Mouse (Mus musculus): Measurements from ENCODE around the gene Vmn2r42. TPM values are rescaled to one million over a fixed set of nuclear protein-coding genes. Genes with fewer than 3 reads are reported as not detected.
"Not testable (repeated sequence)": the region's sequence is repeated elsewhere in the genome, so short reads cannot be mapped to it uniquely, and the experiment has no call there.

The Vmn2r42 gene
- polyA plus RNA-seq (2012; rRNA removed): not detected in 2 replicates

DNA sequence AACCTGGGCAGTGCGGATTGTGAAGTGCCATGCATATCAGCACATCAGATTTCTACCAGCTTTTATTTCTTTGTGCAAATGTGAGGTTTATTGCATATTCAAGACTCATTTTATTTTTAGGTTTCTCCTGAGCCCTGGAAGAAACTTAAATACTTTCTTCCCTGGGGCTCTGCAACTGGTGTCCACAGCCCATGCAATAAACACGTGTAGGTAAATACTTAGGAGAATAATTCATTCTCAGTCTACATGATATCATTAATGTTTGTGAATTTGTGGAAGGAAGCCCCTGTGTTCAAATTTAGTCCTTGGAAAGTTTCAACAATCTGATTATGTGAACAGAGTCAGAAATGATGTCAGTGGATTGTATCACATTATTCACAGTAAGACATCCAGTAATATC, at the start of gene Vmn2r42:
Vmn2r42 (minus strand) TSS at position 101 of the 400 bp plus-strand sequence.
- H3K4me1 ChIP-seq (ENCODE audit: control insufficient read depth, insufficient read depth, low read length); H3K27ac ChIP-seq (ENCODE audit: insufficient read depth, low read length); H3K4me3 ChIP-seq (ENCODE audit: insufficient read depth, low read length): not testable (repeated sequence)

DNA sequence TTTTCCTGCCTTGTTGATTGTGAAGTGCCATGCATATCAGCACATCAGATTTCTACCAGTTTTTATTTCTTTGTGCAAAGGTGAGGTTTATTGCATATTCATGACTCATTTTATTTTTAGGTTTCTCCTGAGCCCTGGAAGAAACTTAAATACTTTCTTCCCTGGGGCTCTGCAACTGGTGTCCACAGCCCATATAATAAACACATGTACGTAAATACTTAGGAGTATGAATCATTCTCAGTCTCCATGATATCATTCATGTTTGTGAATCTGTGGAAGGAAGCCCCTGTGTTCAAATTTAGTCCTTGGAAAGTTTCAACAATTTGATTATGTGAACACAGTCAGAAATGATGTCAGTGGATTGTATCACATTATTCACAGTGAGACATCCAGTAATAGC, 38.6 kb downstream of the Vmn2r42 start, which contains the start of gene Vmn2r41:
Vmn2r41 (minus strand) TSS at position 101 of the 400 bp plus-strand sequence.
- H3K4me3 ChIP-seq (ENCODE audit: insufficient read depth, low read length); H3K4me1 ChIP-seq (ENCODE audit: control insufficient read depth, insufficient read depth, low read length); H3K27ac ChIP-seq (ENCODE audit: insufficient read depth, low read length): not testable (repeated sequence)

Other genes starting within 250 kb of the Vmn2r42 start
- gene Vmn2r41, start 38.7 kb downstream of the Vmn2r42 start, polyA plus RNA-seq (2012; rRNA removed): not detected in 2 replicates
- not detected in 2 replicates for gene Vmn2r43, start 60.3 kb upstream of the Vmn2r42 start, polyA plus RNA-seq (2012; rRNA removed)
- gene Vmn2r44, start 183.0 kb upstream of the Vmn2r42 start, polyA plus RNA-seq (2012; rRNA removed): not detected in 2 replicates

Data from cortical plate, adult 2 months (tissue).